Mouse (Mus musculus): ENCODE results near the gene Tmem104.

- no peak for TF ChIP-seq CTCF (IDR thresholded peaks at IDR 0.05; ENCODE audit: low read depth, low read length)
- TF ChIP-seq POLR2A (IDR thresholded peaks at IDR 0.05; ENCODE audit: extremely low read depth, insufficient read depth, low read length), result no peak
Measured at GRCm38 (mm10) chr11:115234320-115235044, 47.2 kb downstream of the Tmem104 start.

All from liver, adult 2 months (tissue).